Mouse (Mus musculus) liver, adult 2 months (tissue): ENCODE results near the gene Cdkl3. TPM values are rescaled to one million over a fixed set of nuclear protein-coding genes. Genes with fewer than 3 reads are reported as not detected.

Experiments
- DNase-seq: peaks from one replicate; pipeline ENCODE4 v3.0.0-alpha.2; 2011; ENCODE audit warnings: low read depth, low spot score; ENCODE audit errors: extremely low read depth
- H3K27ac ChIP-seq: fragments of 200-500 bp; replicated peaks from 2 replicates; pipeline ENCODE4 v1.5.1; 2012; ENCODE audit warnings: low read depth, mild to moderate bottlenecking, control low read depth, inconsistent platforms, low read length; ENCODE audit not compliant: insufficient read depth
- H3K27me3 ChIP-seq: fragments of 200-500 bp; 2 replicates; pipeline ENCODE4 v1.6.1; 2012; ENCODE audit warnings: mild to moderate bottlenecking, moderate library complexity, low read length, inconsistent platforms; ENCODE audit not compliant: control insufficient read depth, insufficient read depth
- H3K36me3 ChIP-seq: fragments of 200-500 bp; 2 replicates; pipeline ENCODE4 v1.6.1; 2012; ENCODE audit warnings: low read length, inconsistent platforms; ENCODE audit not compliant: control insufficient read depth, insufficient read depth
- H3K4me1 ChIP-seq: fragments of 200-500 bp; 2 replicates; pipeline ENCODE4 v1.6.1; 2011; ENCODE audit warnings: low read length; ENCODE audit not compliant: control insufficient read depth, insufficient read depth
- H3K4me3 ChIP-seq: fragments of 200-500 bp; 2 replicates; pipeline ENCODE4 v1.5.1; 2011; ENCODE audit warnings: low read depth, mild to moderate bottlenecking, control low read depth, low read length, moderate library complexity; ENCODE audit not compliant: insufficient read depth
- H3K79me2 ChIP-seq: fragments of 200-500 bp; 2 replicates; pipeline ENCODE4 v1.6.1; 2012; ENCODE audit warnings: inconsistent platforms, mild to moderate bottlenecking, low read length, moderate library complexity; ENCODE audit not compliant: control insufficient read depth, insufficient read depth
- H3K9ac ChIP-seq: fragments of 200-500 bp; 2 replicates; pipeline ENCODE4 v1.6.1; 2012; ENCODE audit warnings: low read depth, mild to moderate bottlenecking, control low read depth, inconsistent platforms, low read length
- CTCF ChIP-seq: fragments of 200-500 bp; IDR thresholded peaks from 2 replicates; pipeline ENCODE4 v1.5.1; 2011; ENCODE audit warnings: low read depth, low read length, control low read depth
- POLR2A ChIP-seq: fragments of 200-500 bp; IDR thresholded peaks from 2 replicates; pipeline ENCODE4 v1.6.1; 2011; ENCODE audit warnings: low read length, control low read depth; ENCODE audit not compliant: insufficient read depth; ENCODE audit errors: extremely low read depth
- WGBS: fragments of 180-500 bp; shearing (Covaris S2); methylation state at CpG from one replicate; pipeline ENCODE4 v1.1.7; 2018; 5-methylcytosine and 5-hydroxymethylcytosine counted together
- polyA plus RNA-seq: library from polyadenylated mRNA; depleted of rRNA; stranded (reverse); fragments of >200 nt; gene quantifications from 2 replicates; pipeline ENCODE4 v1.2.3, GENCODE M21; 2012; rRNA removed
- total RNA-seq: library from RNA; depleted of rRNA; stranded (reverse); fragments of >200 nt; gene quantifications from 2 replicates; pipeline ENCODE4 v1.2.3, GENCODE M21; 2014; rRNA removed

The Cdkl3 gene
- total and polyA plus RNA-seq, 2 experiments, result 0.05 to 1.7 TPM

DNA sequence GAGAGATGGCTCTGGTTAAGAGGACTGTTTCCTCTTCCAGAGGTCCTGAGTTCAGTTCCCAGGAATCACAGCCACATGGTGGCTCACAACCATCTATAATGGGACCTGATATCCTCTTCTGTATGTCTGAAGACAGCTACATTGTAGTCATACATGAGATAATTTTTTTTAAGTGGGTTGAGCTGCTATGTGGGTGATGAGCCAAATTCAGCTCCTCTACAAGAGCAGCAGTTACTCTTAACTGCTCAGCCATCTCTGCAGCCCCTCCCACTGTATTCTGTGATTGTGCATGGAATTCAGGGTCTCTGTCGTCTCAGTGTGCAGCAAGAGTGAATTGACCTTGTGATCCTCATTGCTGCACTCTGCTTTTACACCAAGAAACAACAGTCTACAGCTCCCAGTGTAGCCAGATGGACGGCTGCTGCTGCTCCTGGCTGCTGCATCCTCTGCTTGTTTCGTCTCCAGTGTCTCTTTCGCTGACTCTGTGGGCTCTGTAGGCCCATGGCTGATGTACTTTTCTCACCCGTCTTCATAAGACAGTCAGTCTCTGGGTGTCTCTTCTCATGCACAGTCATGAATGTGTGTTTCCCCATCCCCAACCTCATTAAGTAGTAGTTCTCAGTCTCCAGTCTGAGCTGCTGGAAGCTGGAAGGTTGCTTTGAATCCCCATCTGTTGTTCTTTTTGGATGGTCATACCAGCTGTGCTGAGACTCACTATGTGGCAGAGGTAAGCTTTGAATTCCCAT, 124.5 kb downstream of the Cdkl3 start:
- WGBS, result 68% methylated on average over 5 of the region's 5 CpGs
- H3K9ac ChIP-seq, result no peak overlapping the region
- DNase-seq, result no peak
- no peaks in the 10 kb centered on the region for H3K27me3 ChIP-seq
- H3K79me2 ChIP-seq, result no peaks in the 10 kb centered on the region
- no peak for TF ChIP-seq CTCF
- TF ChIP-seq POLR2A, result no peak
- no peak overlapping the region for H3K4me3 ChIP-seq
- no peaks in the 10 kb centered on the region for H3K4me1 ChIP-seq
- H3K27ac ChIP-seq, result no peak overlapping the region
- H3K36me3 ChIP-seq, result peaks cover 15% of the 10 kb centered on the region

DNA sequence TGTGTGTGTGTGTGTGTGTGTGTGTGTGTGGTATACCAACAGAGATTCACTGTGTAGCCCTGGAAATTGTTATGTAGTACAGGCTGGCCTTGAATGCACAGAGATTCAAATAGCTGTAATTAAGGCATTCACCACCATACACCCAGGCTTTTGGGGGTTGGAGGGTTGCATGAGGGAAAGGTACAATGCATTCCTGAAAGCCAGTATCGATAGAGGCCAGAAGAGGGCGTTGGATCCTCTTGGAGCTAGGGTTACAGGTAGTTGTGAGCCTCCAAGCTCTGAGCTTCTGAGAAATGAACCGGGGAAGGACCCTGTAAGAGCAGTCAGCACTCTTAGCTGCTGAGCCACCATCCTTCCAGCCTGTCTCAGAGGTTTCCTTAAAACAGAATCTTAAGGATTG, 125.2 kb downstream of the Cdkl3 start:
- Histone ChIP-seq H3K79me2 (no peaks in the 10 kb centered on the region), H3K27ac (no peak overlapping the region), H3K9ac (no peak overlapping the region), H3K4me1 (no peaks in the 10 kb centered on the region), H3K4me3 (no peak overlapping the region), H3K27me3 (no peaks in the 10 kb centered on the region), H3K36me3 (peaks cover 10% of the 10 kb centered on the region)
- TF ChIP-seq CTCF (no peak), POLR2A (no peak)
- DNase-seq, result no peak
- 31% methylated on average over 3 of the region's 3 CpGs for WGBS

DNA sequence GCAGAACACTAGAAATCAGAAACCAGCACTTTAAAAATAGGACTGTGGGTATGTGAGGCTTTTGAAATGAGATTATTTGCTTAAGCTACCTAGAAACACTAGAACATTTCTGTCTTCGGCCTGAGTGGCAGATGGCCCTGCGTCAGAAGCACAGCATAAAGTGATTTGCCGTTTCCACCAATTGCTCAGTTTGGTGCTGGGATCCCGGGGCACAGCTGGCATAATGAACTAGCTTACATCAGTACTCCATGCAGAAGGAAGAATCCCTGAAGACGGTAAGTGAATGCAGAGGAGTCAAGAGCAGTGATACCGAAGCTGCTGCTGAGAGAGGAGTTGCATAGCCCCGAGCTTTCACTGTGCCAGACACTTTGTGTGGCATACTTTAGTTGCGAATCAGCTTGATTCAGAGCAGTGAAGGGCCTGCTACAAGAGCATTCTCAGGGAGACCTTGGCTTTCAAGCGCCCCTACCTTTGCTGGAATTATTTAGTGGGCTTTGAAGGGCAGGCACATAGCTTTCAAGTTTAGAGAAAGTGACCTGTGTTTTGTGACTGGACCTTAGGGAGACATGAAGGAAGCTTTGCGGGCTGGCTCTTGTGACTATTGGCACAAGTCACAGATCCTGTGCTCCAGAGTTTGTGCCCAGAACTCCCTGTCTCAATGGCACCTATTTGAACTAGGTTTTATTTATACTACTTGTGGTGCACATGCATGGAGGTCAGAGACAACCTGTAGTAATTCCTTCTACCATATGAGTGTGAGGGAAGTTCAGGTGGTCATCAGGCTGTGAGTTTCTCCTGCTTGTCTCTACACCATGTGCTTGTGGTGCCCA, 125.8 kb downstream of the Cdkl3 start:
- TF ChIP-seq POLR2A (no peak), CTCF (no peak)

DNA sequence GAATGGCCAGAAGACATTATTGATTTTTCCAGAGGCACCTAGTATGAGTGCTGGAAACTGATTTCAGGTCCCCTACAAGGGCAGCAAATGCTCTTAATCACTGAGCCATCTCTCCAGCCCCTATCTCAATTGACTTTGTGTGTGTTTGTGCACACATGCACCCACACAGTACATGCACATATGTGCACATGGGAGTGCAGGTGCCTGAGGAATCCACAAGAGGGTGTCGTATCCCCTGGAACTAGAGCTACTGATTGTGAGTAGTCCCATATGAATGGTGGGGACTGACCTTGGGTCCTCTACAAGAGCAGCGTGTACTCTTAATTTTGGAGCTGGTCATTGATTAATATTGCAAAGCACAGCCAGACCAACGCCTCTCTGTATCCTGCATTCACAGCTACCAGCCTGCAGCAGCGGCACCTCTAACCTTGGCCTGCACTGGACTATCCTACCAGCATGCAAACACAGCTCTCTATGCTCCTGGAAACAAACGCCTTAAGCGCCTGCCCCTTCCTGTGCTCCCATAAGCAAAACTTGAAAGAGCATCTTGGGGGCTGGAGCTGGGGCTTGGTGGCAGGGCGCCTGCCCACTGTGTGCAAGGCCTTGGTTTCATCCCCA, 126.5 kb downstream of the Cdkl3 start:
- no peak for DNase-seq
- Histone ChIP-seq H3K36me3 (no peaks in the 10 kb centered on the region; the same call in 1 of the 2 replicates), H3K4me1 (no peaks in the 10 kb centered on the region), H3K27me3 (no peaks in the 10 kb centered on the region), H3K79me2 (no peaks in the 10 kb centered on the region), H3K27ac (no peak overlapping the region), H3K4me3 (no peak overlapping the region), H3K9ac (no peak overlapping the region)
- WGBS, result 74% methylated on average over 7 of the region's 7 CpGs
- TF ChIP-seq CTCF, result no peak
- no peak for TF ChIP-seq POLR2A

More for the DNA sequence above, 125.8 kb downstream of the Cdkl3 start:
- no peak overlapping the region for H3K27ac ChIP-seq
- peak; percentile 54 for DNase-seq
- WGBS, result 75% methylated on average over 10 of the region's 10 CpGs
- no peaks in the 10 kb centered on the region for H3K79me2 ChIP-seq
- no peaks in the 10 kb centered on the region for H3K4me1 ChIP-seq
- no peaks in the 10 kb centered on the region for H3K27me3 ChIP-seq
- peaks cover 4% of the 10 kb centered on the region for H3K36me3 ChIP-seq
- H3K4me3 ChIP-seq, result no peak overlapping the region
- no peak overlapping the region for H3K9ac ChIP-seq

Other genes starting within 250 kb of the Cdkl3 start
- gene Sec24a, start 240.6 kb upstream of the Cdkl3 start, total RNA-seq, result 45.1 and 51.1 TPM in 2 replicates
- 30.6 and 35.3 TPM in 2 replicates for gene Sec24a, start 240.6 kb upstream of the Cdkl3 start, polyA plus RNA-seq
- 257 and 370 TPM in 2 replicates for gene Sar1b, start 240.5 kb upstream of the Cdkl3 start, total RNA-seq
- 61.0 and 75.6 TPM in 2 replicates for gene Sar1b, start 240.5 kb upstream of the Cdkl3 start, polyA plus RNA-seq
- gene Jade2, start 146.6 kb upstream of the Cdkl3 start, total RNA-seq, result 2.7 and 3.7 TPM in 2 replicates
- gene Jade2, start 146.6 kb upstream of the Cdkl3 start, polyA plus RNA-seq, result 3.6 and 4.1 TPM in 2 replicates
- 11.5 and 12.6 TPM in 2 replicates for gene Cdkn2aipnl, start 36.6 kb upstream of the Cdkl3 start, total RNA-seq
- gene Cdkn2aipnl, start 36.6 kb upstream of the Cdkl3 start, polyA plus RNA-seq, result 7.5 and 9.4 TPM in 2 replicates
- 107 and 110 TPM in 2 replicates for gene Ube2b, start 3.5 kb upstream of the Cdkl3 start, total RNA-seq
- gene Ube2b, start 3.5 kb upstream of the Cdkl3 start, polyA plus RNA-seq, result 36.4 and 50.2 TPM in 2 replicates
- gene Ppp2ca, start 94.5 kb downstream of the Cdkl3 start, total RNA-seq, result 35.2 and 37.3 TPM in 2 replicates
- 17.5 and 21.2 TPM in 2 replicates for gene Ppp2ca, start 94.5 kb downstream of the Cdkl3 start, polyA plus RNA-seq
- gene Olfr1373, start 141.3 kb downstream of the Cdkl3 start, total RNA-seq, result not detected in 2 replicates
- not detected in 2 replicates for gene Olfr1373, start 141.3 kb downstream of the Cdkl3 start, polyA plus RNA-seq
- gene Olfr1371, start 209.8 kb downstream of the Cdkl3 start, total RNA-seq, result 0.18 TPM in 1 of 2 replicates, not detected in the other
- gene Olfr1371, start 209.8 kb downstream of the Cdkl3 start, polyA plus RNA-seq, result not detected in 2 replicates
- 257 and 318 TPM in 2 replicates for gene Skp1a, start 227.8 kb downstream of the Cdkl3 start, total RNA-seq
- gene Skp1a, start 227.8 kb downstream of the Cdkl3 start, polyA plus RNA-seq, result 26.0 and 37.2 TPM in 2 replicates